Mouse (Mus musculus): Measurements from ENCODE around the gene Ap5z1. TPM values are rescaled to one million over a fixed set of nuclear protein-coding genes. Genes with fewer than 3 reads are reported as not detected.

The Ap5z1 gene
- total RNA-seq, 2 experiments from 2014 or later, result 6.4 to 8.1 TPM

DNA sequence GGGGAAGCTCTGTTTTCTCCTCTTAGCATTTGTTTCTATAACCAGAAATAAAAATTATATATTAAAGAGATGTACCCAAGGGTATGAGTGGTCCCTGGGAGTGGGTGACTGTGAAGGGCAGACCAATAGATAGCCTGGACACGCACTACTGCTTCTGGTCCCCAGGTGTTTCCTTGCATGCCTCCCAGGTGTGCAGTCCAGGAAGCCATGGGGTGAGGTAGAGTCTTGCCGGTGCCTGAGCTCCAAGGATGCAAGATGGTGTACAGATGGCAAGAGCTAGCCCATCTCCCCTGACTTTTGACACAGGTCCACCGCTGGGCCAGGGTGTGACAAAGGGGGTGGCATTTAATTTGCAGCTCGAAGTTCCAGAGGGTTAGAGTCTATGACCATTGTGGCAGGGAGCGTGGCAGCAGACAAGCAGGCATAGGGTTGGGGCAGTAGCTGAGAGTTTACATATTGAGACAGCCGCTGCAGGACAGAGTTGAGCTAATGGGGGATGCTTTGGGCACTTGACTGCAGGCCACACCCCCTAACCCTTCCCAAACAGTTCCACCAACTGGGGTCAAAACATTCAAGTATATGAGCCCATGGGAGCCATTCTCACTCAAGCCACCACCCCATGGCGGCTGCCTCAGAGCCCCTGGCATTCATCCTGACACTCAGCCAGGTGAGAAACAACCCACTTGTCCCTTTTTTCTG lies 1.7 kb upstream of the Ap5z1 start:
- no peak for DNase-seq
- intact Hi-C loops (cut with DNase I), result no loop called here

DNA sequence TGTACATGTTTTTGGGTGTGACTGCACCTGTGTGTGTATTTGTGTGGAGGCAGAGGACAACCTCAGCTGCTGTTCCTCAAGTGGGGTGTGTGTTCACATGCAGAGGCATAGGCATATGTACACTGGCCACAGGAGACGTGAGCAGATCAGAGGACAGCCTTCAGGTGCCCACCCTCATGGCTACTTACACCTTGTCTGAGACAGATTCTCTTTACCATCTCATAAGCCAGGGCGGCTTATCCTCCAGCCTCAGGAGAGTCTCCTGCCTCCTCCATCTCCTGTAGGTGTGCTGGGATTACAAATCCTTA lies 1.1 kb upstream of the Ap5z1 start:
- no peak for DNase-seq

DNA sequence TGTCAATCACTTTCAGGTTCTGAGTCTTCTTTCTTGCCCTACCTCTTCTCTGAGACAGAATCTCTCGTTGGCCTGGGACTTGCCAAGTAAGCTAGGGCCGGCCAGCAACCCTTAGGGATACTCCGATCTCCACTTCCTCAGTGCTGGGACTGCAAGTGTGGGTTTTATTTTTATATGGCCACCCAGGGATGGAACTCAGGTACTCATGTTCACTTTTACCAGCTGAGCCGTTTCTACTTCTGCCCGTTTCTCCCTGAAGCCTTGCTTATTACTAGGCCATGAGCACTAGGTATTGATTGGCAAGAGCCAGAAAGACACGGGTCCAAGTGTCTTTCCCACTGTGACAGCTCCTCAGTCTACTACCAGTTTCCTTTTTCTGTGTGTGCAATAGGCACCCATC lies 733 bp upstream of the Ap5z1 start:
- no peak for DNase-seq
- intact Hi-C loops (cut with DNase I), result no loop called here

More for the DNA sequence above, 1.1 kb upstream of the Ap5z1 start:
- intact Hi-C loops (cut with DNase I), result no loop called here

DNA sequence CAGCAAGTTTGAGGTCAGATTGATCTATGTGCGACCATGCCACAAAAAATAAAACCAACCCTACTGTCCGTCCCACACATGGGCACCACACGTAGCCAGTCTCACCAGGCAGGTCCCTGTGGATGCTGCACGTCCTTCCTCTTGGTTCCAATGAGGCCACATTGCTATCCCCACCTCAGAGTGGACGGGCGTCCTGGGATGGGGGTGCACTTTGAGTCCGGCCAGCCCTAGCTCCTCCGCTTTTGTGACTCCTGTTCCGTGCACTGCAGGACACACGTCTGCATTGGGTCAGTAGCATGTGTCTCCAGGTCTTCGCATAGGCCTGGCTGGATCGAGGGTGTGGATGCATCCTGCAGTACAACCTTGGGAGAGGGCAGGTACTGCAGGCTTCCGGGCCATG lies 4.6 kb downstream of the Ap5z1 start:
- DNase-seq, result no peak
- intact Hi-C loops (cut with DNase I), result no loop called here

DNA sequence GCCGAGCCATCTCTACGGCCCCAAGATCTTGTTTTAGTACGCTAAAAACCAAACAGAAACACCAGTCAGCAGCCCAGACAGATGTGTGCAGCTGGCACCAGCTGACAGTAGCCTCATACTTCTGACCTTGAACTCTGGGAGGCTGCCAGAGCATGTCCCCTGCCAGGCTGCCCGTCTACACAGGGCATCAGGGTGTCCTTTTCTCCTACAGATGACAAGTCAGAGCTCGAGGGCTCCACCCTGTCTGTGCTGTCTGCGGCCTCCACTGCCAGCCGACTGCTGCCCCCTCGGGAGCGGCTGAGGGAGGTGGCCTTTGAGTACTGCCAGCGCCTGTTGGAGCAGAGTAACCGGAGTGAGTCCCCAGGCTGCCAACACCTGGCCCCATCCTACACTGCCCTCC lies 6.1 kb downstream of the Ap5z1 start:
- intact Hi-C loops (cut with DNase I), result no loop called here
- DNase-seq, result peak; percentile 66 to 72

DNA sequence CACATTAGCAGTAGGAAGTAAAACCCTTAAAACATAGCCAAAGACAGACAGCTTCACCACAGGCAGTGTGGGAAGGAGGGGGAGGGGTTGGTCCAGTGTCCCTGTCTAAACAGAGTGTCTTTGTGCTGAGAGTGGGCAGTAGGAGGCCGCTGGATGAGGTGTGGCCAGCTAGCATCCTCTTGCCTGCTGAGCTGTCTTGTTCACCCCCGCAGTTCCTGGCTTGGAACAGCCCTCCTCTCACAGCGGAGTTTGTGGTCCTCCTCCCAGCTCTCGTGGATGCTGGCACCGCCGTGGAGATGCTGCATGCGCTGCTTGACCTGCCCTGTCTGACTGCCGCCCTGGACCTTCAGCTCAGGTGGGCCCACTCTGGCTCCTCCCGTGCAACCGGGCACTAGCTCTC lies 10.0 kb downstream of the Ap5z1 start:
- no peak for DNase-seq
- intact Hi-C loops (cut with DNase I), result no loop called here

DNA sequence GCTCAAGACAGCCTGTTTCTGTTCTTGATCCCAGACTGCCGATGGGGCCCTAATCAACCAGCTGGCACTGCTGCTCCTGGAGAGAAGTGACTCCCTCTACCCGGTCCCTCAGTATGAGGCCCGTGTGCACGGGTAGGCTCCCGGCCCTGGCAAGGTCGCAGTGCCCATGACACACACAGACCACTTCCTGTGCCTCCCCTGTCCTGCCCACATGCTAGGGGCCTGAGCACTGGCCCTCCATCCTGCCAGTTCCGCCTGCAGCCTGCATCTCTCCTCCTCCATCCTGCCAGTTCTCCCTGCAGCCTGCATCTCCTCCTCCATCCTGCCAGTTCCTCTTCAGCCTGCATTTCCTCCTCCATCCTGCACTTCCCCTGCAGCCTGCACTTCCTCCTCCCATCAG lies 11.9 kb downstream of the Ap5z1 start:
- DNase-seq, result no peak
- intact Hi-C loops (cut with DNase I), result no loop called here

DNA sequence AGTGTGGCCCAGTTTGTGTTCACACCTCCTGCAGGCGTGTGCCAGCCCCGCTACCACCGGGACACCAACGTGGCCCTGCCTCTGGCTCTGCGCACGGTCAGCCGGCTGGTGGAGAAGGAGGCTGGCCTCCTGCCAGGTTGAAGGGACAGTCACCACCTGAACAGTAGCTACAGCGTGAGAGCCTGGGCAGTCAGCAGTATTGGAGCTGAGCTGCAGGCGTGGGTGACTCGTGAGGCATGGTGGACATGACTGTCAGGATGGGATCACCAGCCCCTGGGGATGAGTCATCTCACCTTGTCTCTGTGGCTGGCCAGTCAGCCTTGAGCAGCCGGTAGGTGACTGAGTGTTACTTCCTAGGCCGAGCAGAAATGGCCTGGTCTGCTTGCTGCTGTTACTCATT lies 13.6 kb downstream of the Ap5z1 start:
- DNase-seq, result peak; percentile 32 to 42
- intact Hi-C loops (cut with DNase I), result no loop called here

DNA sequence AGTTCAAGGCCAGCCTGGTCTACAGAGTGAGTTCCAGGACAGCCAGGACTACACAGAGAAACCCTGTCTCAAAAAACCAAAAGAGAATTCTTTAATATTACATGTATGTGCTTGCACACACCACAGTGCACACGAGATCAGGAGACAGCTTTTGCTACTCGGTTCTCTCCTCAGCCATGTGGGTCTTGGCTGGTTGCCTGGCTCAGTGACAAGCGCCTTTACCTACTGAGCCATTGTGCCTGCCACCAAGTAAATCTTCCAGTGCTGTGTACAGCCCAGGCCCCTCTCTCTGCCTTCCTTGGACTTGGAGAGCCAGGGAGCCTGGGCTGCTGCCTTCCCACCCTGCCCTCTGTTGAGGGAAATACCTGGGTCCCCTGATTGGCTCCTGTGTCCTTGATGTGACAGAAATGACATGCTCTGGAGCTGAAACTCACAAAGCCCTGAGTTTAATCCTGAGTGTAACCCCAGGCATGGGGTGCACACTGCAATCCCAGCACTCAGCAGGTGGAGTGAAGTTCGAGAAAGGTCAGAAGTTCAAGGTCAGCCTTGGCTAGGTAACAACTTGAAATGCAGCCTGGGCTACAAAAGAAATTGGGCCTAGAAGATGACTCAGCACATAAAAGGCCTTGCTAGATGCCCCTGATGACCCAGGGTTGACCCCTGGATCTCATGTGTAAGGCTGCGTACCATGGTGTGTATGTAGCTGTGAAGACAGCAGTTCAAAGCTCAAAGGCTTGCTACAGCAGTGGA lies 14.3 kb downstream of the Ap5z1 start:
- intact Hi-C loops (cut with DNase I), result loop anchor here (2.0 kb wide), 2 partner anchors 73 to 241 kb away; partner anchors contain the start of gene Radil
- DNase-seq, result no peak

DNA sequence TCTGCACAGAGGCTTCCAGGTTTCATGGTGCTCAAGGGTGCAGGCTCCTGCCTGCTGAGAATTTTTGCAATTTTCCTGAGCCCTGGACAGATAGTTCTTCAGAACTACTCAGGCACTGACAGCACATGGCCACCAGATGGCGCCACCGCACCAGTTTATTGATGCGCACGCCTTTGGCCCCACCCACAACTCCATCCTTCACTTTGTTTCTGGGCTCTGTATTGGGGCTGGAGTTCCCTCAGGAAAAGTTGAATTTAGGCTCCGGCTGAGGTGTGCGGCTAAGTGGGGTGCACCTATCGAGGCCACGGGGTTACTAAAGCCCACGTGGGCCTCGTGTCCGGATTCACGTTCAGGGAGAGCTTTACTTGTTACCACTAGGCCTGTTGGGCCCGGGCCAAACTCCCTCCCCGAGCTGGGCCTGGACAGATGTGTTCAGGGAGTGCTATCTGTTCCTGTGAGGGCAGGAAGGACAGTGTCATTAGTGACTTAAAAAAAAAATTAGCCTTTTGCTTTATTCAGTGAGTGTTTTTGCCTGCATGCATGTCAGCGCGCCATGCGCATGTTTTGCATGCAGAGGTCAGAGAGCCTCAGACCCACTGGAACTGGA lies 15.2 kb downstream of the Ap5z1 start:
- DNase-seq, result peak; percentile 83 to 92
- intact Hi-C loops (cut with DNase I), result loop anchor here (2.0 kb wide), 2 partner anchors 72 to 240 kb away; partner anchors contain the start of gene Radil

DNA sequence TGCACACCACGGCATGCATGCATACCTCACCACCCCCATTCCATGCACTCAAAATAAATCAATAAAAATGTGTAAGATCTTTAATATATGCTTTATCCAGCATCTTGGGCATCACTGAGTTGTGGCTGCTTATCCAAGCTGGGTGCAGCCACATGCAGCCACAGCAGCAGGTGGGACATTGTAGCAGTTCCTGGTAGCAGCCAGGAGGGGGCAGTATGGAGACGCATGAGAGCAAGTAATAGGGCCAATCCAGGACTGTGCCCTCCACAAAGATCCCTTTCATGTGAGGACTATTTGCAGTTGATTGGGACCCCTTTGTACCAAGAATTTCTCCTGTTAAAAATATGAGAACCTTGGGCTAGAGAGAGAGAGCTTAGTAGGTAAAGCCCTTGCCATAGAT lies 18.8 kb downstream of the Ap5z1 start:
- DNase-seq, result no peak
- intact Hi-C loops (cut with DNase I), result loop anchor here (5.0 kb wide), 1 partner anchor 140 kb away; no protein-coding TSS in a partner anchor

DNA sequence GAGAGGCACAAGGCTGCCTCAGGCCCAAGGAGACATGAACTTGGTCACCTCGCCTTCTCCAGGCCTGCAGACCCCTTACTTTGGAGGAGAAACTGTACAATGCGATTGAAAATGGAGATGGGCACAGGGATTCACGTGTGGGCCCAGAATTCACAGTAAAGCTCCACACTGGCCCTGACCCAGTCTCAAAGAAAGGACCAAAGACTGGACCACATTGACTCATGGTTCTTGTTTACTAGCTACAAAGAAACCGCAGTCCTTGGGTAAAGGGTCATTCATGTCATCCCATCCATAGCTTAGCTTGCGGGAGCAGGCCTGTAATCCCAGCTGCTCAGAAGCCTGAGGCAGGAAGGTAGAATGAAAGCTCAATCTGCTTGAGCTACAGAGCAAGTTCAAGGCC lies 19.8 kb downstream of the Ap5z1 start:
- no peak for DNase-seq
- intact Hi-C loops (cut with DNase I), result loop anchor here (5.0 kb wide), 1 partner anchor 139 kb away; no protein-coding TSS in a partner anchor

DNA sequence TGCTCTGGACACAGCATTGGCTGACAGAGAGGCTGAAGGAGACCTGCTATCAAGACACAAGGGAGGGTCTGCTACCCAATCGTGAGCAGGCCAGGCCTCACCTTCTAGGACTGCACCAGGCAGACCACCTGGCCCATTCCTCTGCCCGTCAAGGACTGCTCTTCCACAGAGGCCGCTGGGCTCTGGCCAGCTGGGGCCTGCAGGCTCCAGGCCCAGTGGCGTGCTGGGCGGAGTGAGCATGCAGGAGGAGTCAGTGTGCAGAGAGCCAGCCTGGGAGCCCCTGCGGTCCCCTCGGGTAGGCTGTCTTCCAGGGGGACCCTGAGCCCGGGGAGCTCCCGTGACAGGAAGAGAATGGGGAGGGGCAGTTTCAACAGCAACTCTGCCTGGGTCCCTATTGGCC lies 22.9 kb downstream of the Ap5z1 start:
- no peak for DNase-seq
- intact Hi-C loops (cut with DNase I), result no loop called here

DNA sequence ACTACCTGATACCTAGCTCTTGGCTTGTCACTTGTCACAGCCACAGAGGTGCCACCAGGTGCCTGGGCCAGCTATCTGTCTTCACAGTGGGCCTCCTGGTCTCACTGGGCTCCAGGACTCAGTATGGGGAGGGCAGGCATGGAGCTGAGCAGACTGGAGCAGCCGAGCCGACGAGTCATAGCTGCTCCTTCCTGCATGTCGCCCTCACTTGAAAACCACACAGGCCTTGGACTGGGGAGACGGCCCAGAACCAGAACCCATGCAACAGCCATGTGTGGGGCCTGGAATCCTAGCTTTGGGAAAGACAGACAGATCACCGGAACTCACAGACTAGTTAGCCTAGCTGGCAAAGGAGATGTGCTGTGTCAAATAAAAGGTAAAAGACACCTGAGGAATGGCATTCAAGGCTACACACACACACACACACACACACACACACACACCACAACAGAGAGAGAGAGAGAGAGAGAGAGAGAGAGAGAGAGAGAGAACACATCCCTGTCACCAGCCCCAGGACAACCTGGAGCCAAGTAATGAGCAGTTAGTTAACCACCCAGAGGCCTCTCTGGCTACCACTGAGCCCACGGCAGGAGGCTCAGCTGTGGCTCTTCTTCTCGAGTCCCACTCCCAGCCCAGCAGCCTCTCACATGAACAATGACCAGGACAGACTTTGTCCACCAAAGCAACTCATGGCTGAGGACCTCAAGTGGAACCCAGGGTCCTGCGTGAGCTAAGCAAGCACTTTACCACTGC lies 26.4 kb downstream of the Ap5z1 start:
- DNase-seq, result no peak
- intact Hi-C loops (cut with DNase I), result no loop called here

DNA sequence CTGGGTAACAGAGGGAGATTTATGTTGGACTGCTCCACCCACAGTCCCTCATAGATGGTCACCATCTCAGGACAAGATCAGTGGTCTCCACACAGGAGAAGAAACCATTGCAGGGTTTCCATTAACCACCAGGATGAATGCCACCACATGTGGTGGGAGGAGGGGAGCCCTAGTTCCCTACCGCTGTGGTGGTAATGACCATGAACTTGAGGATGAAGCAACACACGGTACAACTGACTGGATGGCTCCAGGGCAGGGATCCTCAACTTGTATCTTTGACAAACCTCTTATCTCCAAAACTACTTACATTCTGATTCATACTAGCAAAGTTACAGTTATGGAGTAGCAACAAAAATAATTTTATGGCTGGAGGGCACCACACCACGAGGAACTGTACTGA lies 29.6 kb downstream of the Ap5z1 start:
- intact Hi-C loops (cut with DNase I), result no loop called here
- no peak for DNase-seq

DNA sequence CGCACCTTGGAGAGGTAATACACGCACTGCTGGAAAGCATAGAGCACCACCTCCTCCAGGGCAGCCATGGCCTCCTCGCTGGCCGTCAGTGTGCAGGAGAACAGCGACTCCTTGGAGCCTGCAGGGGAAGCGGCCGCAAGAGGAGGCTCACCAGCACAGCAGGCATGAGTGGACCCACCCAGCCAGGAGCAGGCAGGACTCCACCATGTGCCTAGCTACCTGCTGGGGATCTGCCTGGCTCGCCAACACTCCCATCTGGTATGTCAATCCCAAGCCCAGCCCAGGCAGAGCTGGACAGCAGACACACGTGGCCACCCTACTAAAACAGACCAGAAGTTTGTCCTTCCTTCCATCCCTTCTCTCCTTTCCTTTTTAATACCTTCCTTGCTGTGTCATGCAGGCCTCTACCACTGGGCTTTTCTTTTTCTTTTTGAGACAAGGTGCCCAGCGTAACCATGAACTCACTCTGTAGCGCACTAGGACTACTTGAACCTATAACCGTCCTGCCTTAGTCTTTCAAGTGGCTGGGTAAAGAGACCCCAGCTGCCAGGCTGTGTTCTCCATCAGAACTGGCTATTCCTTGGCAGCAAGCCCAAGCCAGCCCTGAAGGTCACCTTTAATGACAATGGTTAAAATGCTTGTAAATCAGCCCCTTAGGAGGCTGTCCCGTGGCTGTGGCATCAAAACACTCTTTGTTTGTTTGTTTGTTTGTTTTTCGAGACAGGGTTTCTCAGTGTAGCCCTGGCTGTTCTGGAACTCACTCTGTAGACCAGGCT lies 31.8 kb downstream of the Ap5z1 start:
- intact Hi-C loops (cut with DNase I), result no loop called here
- no peak for DNase-seq

DNA sequence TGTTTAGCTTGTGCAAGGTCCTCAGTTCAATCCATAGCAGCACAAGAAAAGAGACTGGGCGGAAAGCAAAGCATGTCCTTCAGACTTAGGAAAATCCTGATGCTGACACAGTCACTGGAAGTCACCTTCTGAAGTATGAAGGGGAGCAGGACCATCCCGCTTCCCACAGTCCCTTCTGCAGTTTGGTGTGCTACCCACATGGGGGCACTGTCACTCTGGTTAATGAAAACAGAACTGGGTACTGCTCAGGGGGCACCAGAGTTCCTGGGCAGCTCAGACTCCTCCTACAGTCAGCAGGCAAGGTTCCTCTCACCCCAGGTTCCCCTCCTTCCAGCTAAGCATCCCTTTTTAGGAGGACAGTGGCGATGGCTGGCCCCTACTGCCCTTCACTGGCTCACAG lies 35.2 kb downstream of the Ap5z1 start:
- intact Hi-C loops (cut with DNase I), result no loop called here
- peak; percentile 43 to 66 for DNase-seq

DNA sequence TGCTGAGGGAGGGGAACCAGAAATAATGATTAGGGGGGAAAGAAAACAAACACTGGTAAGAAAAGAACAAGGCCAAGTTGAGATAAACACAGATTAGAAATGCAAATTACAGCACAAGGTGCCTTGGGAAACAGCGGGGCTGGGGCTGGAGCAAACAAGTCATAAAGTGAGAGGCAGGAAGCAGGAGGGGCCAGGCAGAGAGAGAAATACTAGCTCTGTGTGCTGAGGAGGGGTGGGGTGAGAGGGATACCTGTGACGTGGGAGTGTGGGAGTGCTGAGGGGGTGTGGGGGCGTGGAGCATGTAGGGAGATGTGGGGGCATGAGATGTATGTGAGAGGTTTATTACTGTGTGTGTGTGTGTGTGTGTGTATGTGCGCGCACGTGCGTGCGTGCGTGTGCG lies 37.2 kb downstream of the Ap5z1 start:
- intact Hi-C loops (cut with DNase I), result no loop called here
- no peak for DNase-seq

DNA sequence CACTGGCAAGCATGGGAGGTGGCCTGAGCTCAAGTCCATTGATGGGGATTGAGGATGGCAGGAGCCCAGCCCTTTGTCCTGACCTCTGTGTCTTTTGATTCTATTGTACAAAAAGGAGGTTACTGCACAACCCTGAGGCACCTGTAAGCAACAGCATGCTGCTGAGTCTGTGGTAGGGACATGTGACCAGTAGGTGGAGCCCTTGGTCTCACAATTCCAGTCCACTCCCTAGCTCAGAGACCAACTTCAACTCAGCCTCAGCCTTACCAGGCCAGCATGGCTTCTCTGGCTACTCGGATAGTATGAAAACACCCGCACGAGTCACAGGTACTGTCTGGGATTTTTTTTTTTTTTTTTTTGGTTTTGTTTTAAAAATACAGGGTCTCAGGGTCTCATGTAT lies 38.7 kb downstream of the Ap5z1 start:
- peak; percentile 88 to 89 for DNase-seq
- intact Hi-C loops (cut with DNase I), result loop anchor here (1.0 to 2.0 kb wide), 3 partner anchors 49 to 216 kb away; partner anchors contain the start of gene Radil

DNA sequence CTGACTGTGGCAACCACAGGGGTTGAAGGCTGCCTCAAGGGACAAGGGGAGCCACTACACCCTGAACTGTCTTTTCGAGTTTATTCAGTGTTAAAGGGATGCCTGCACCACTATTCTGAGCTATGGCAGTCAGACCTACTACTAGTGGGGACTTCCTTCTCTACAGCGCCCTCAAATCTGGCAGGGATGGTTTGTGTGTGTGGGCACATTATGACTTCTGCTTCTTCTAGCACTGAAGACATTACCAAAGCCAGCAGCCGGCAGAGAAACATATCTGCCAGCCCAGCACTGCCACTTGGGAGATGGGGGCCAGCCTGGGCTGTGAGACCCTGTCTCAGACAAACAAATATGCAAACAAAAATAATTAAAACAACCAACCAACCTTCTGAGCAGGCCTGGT lies 40.4 kb downstream of the Ap5z1 start:
- no peak for DNase-seq
- intact Hi-C loops (cut with DNase I), result no loop called here

Data from heart, postnatal 10 days (tissue).